ENCODE assay signal across 16 mouse cellular contexts in genomic region chr4:114448393-114449052, GRCm38 (mm10). TPM values are rescaled to one million over a fixed set of nuclear protein-coding genes. Genes with fewer than 3 reads are reported as not detected.
DNase-seq lines count a peak whose midpoint lies in the region; ATAC-seq lines count a peak whose summit lies in the region.
"Had no signal": no experiment of that assay in that cellular context is flagged by ENCODE, and none has a peak within 500 bp of the region (broad histone marks: within the 10 kb centered on the region; RNA-seq: fewer than 3 reads in every experiment).

No protein-coding gene starts in this region.

- H3K27me3 ChIP-seq in embryonic facial prominence, embryonic 14.5 days (replicated peaks; ENCODE audit: control insufficient read depth, insufficient read depth, low read length): no peaks in the 10 kb centered on the region
- H3K27me3 ChIP-seq: embryonic facial prominence, embryonic 12.5 days; limb, embryonic 13.5 days had no signal

- H3K4me2 ChIP-seq in embryonic facial prominence, embryonic 14.5 days (ENCODE audit: low read depth, low read length): no peak overlapping the region
- H3K4me2 ChIP-seq: embryonic facial prominence, embryonic 12.5 days; limb, embryonic 13.5 days had no signal

- 0 out of 2 replicates have a peak, but pooled peaks have one; percentile 6 for ATAC-seq in embryonic facial prominence, embryonic 14.5 days (ENCODE audit: low read depth)

- no peak overlapping the region for H3K9ac ChIP-seq in embryonic facial prominence, embryonic 14.5 days (ENCODE audit: low read depth, low read length)
- H3K9ac ChIP-seq: embryonic facial prominence, embryonic 12.5 days; limb, embryonic 13.5 days had no signal

- H3K4me3 ChIP-seq in embryonic facial prominence, embryonic 14.5 days (ENCODE audit: low read depth, low read length): no peak overlapping the region
- H3K4me3 ChIP-seq: embryonic facial prominence, embryonic 12.5 days; heart, embryonic 10.5 days; limb, embryonic 13.5 days had no signal

- no peak overlapping the region for H3K27ac ChIP-seq in embryonic facial prominence, embryonic 14.5 days (replicated peaks; ENCODE audit: low read depth, low read length)
- H3K27ac ChIP-seq: embryonic facial prominence, embryonic 12.5 days; heart, embryonic 10.5 days; limb, embryonic 13.5 days had no signal

- 0 out of 2 replicates have a peak, but pooled peaks cover 6% of the 10 kb centered on the region for H3K4me1 ChIP-seq in embryonic facial prominence, embryonic 14.5 days (ENCODE audit: control insufficient read depth, insufficient read depth, low read length)
- H3K4me1 ChIP-seq: embryonic facial prominence, embryonic 12.5 days had no signal

- no peaks in the 10 kb centered on the region for H3K9me3 ChIP-seq in embryonic facial prominence, embryonic 14.5 days (ENCODE audit: control insufficient read depth, low read length)
- H3K9me3 ChIP-seq: embryonic facial prominence, embryonic 12.5 days; heart, embryonic 10.5 days; limb, embryonic 13.5 days had no signal

- DNase-seq in frontal cortex, postnatal 36 days (ENCODE audit: low spot score in 2 of 2): peak; percentile 49 to 51
- no peak for DNase-seq in frontal cortex, postnatal 14 days (ENCODE audit: low spot score in 2 of 2)
- DNase-seq in NIH3T3 (ENCODE audit: low read depth): peak; percentile 58
- DNase-seq in embryonic facial prominence, embryonic 14.5 days (ENCODE audit: low spot score): peak; percentile 73
- DNase-seq in left cerebral cortex, postnatal 4 days: peak; percentile 46
- no peak for DNase-seq in lung, postnatal 10 days
- DNase-seq in adrenal gland, postnatal 14 days: no peak
- DNase-seq in adrenal gland, postnatal 10 days: no peak
- DNase-seq: adrenal gland, adult 8-10 months; cerebellum, adult 18-20 months; heart, postnatal 4 days; kidney, postnatal 36 days; lung, adult 2 months had no signal

- intact Hi-C loops in left cerebral cortex, postnatal 4 days (cut with DNase I): no loop called here

- 68% methylated on average over 9 of the region's 9 CpGs for WGBS in embryonic facial prominence, embryonic 14.5 days

- no peaks in the 10 kb centered on the region for H3K36me3 ChIP-seq in embryonic facial prominence, embryonic 14.5 days (ENCODE audit: control insufficient read depth, insufficient read depth, low read length)
- H3K36me3 ChIP-seq: embryonic facial prominence, embryonic 12.5 days; heart, embryonic 10.5 days; limb, embryonic 13.5 days had no signal

RNA-seq across cellular contexts. Expression of gene Trabd2b, which starts 42.0 kb away (rescaled TPM):
- 3.3 and 3.7 TPM in 2 replicates for polyA plus RNA-seq in embryonic facial prominence, embryonic 14.5 days (2014; fragmentation: Nextera tagmentation; extraction: Ambion mirVana)
- 1 to 10 TPM; 2.2 to 2.7 TPM for total RNA-seq in left cerebral cortex, postnatal 4 days (2021)
- 0.90 and 1.0 TPM in 2 replicates for total RNA-seq in adrenal gland, postnatal 14 days (2021)
- total RNA-seq in adrenal gland, postnatal 10 days (2021): 1 to 10 TPM; 1.7 to 1.8 TPM

Comparison
In these comparisons a context has a peak if more than half of its experiments do, and no peak if none do; other contexts are left out.
1. DNase-seq: peak in frontal cortex, postnatal 36 days (2 of 2), NIH3T3 (single experiment), embryonic facial prominence, embryonic 14.5 days (single experiment) and left cerebral cortex, postnatal 4 days (single experiment); none in frontal cortex, postnatal 14 days (0 of 2), lung, postnatal 10 days (single experiment), adrenal gland, postnatal 14 days (single experiment) and adrenal gland, postnatal 10 days (single experiment).